Mouse (Mus musculus) embryonic facial prominence, embryonic 14.5 days (tissue): ENCODE results near the gene Clpx. TPM values are rescaled to one million over a fixed set of nuclear protein-coding genes. Genes with fewer than 3 reads are reported as not detected.
A peak's percentile ranks its signal among the peaks of the same experiment; 100 is the strongest.

Experiments used
- ATAC-seq: fragments of 200-750 bp; cut with Nextera tagmentation; 2 replicates; pipeline ENCODE4 v1.8.0; 2017; ENCODE audit warnings: low read depth, moderate number of reproducible peaks, moderate TSS enrichment
- DNase-seq: peaks from one replicate; pipeline ENCODE4 v3.0.0-alpha.2; 2015; ENCODE audit warnings: low spot score
- H3K27ac ChIP-seq: fragments of 300-500 bp; sonication (generic); replicated peaks from 2 replicates; pipeline ENCODE4 v1.5.1; 2014; ENCODE audit warnings: low read depth, mild to moderate bottlenecking, low read length, moderate library complexity
- H3K27me3 ChIP-seq: fragments of 300-500 bp; sonication (generic); replicated peaks from 2 replicates; pipeline ENCODE4 v1.6.1; 2014; ENCODE audit warnings: low read length; ENCODE audit not compliant: control insufficient read depth, insufficient read depth
- H3K36me3 ChIP-seq: fragments of 300-500 bp; sonication (generic); 2 replicates; pipeline ENCODE4 v1.6.1; 2014; ENCODE audit warnings: low read length, mixed read lengths; ENCODE audit not compliant: control insufficient read depth, insufficient read depth
- H3K4me1 ChIP-seq: fragments of 300-500 bp; sonication (generic); 2 replicates; pipeline ENCODE4 v1.6.1; 2014; ENCODE audit warnings: antibody characterized with exemption, low read length; ENCODE audit not compliant: control insufficient read depth, insufficient read depth
- H3K4me2 ChIP-seq: fragments of 300-500 bp; sonication (generic); 2 replicates; pipeline ENCODE4 v1.6.1; 2014; ENCODE audit warnings: low read depth, mild to moderate bottlenecking, low read length, moderate library complexity, mixed read lengths
- H3K4me3 ChIP-seq: fragments of 300-500 bp; sonication (generic); 2 replicates; pipeline ENCODE4 v1.5.1; 2014; ENCODE audit warnings: low read depth, mild to moderate bottlenecking, low read length
- H3K9ac ChIP-seq: fragments of 300-500 bp; sonication (generic); 2 replicates; pipeline ENCODE4 v1.6.1; 2014; ENCODE audit warnings: low read depth, mild to moderate bottlenecking, low read length, moderate library complexity, mixed read lengths
- H3K9me3 ChIP-seq: fragments of 300-500 bp; sonication (generic); 2 replicates; pipeline ENCODE4 v1.6.1; 2016; ENCODE audit warnings: low read length; ENCODE audit not compliant: control insufficient read depth
- WGBS: fragments of 180-500 bp; shearing (Covaris S2); extraction: QIAGEN DNeasy Blood & Tissue Kit; methylation state at CpG from one replicate; pipeline ENCODE4 v1.1.7; 2014; 5-methylcytosine and 5-hydroxymethylcytosine counted together
- polyA plus RNA-seq: library from polyadenylated mRNA; unstranded; fragments of >200 nt; fragmentation: Nextera tagmentation; extraction: Ambion mirVana; gene quantifications from 2 replicates; pipeline ENCODE4 v1.2.1, GENCODE M21; 2014

Gene Clpx
- polyA plus RNA-seq, 1 experiment from 2014 or later, result 55.8 TPM

DNA sequence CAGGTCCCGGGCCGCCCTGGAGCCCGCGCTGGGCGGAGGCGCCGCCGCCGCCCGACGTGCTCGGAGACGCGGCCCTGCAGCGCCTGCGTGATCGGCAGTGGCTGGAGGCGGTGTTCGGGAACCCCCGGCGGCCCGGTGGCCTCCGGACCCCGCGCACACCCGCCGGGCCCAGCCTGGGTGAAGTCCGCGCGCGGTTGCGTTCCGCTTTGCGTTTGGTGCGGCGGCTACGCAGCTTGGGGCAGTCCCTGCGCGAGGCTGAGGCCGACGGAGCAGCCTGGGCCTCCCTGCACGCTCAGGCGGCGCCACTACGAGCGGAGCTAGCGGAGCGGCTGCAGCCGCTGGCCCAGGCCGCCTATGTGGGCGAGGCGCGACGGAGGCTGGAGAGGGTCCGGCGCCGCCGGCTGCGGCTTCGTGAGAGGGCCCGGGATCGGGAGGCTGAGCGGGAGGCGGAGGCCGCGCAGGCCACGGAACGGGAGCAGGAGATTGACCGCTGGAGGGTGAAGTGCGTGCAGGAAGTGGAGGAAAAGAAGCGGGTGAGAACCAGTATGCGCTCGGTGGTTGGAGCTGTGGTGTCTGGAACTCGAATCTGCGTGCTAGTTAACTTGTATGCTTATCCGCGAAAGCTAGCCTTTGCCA, 52.5 kb downstream of the Clpx start:
- no peaks in the 10 kb centered on the region for H3K27me3 ChIP-seq
- H3K9me3 ChIP-seq, result no peaks in the 10 kb centered on the region
- peak overlapping the region; percentile 96 for H3K4me3 ChIP-seq
- H3K4me1 ChIP-seq, result peaks cover 9% of the 10 kb centered on the region
- ATAC-seq (peak; percentile 78), DNase-seq (peak; percentile 15)
- H3K27ac ChIP-seq, result peak overlapping the region; percentile 95
- no peaks in the 10 kb centered on the region for H3K36me3 ChIP-seq
- WGBS, result 1% methylated on average over 46 of the region's 77 CpGs
- H3K4me2 ChIP-seq, result peak overlapping the region; percentile 81
- peak overlapping the region; percentile 98 for H3K9ac ChIP-seq

DNA sequence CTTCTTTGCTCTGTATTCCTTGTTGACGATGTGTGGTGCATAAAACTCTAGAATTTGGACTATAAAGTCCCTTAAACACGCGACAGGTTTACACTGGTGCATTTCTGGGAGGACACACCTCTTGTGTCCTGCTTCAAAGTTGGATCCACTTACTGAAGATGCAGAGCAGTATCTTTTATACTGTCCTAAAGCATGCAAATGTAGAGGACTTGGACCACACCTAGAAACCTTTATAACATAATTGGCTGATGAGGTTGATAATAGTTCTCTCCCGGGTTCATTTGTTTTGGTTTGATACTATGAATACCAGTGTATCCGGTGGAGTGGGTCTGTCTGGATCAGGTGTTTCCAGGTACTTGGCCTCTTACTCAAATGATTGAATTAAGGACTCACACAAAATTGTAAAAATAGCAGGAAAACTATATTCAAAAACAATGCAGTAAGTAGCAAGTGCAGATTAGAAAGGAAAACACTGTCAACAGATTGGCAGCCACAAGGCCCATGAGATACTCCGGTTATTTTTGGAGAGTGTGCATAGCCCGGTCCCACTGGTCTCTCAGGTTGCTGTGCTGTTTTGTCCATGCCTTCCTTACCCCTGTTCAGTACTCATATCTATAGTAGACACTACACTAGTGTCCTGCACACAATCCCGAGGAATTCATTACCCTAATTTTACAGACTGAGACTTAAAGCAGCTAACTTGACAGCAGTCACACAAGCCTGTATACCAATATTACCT, 53.2 kb downstream of the Clpx start:
- WGBS, result 42% methylated on average over 8 of the region's 8 CpGs

DNA sequence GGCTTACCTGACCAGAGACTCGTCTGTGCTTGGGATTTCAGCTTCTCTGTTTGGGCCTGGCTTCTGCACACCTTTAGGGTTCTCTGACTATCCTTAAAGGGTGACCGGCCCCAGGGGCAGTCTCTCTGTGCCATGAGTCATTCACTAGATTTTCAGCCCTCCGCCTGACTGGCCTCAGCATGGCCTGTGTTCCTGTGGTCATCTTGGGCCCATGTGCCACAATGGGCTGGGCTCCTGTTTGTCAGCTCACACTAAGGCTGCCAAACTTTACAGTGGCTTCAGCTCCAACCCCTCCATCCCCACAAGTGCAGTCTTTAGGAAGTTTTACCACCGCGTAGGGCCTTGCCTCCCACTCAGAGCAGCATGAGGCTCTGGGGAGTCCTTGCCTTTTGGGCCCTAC, 59.2 kb downstream of the Clpx start:
- WGBS, result 92% methylated on average over 5 of the region's 5 CpGs
- H3K4me1 ChIP-seq, result no peaks in the 10 kb centered on the region; the same call in 1 of the 2 replicates
- no peaks in the 10 kb centered on the region for H3K9me3 ChIP-seq
- no peaks in the 10 kb centered on the region for H3K27me3 ChIP-seq
- no peak overlapping the region for H3K9ac ChIP-seq
- no peak overlapping the region for H3K4me3 ChIP-seq
- ATAC-seq, result no peak
- H3K4me2 ChIP-seq, result no peak overlapping the region
- DNase-seq, result no peak
- H3K36me3 ChIP-seq, result peaks cover 39% of the 10 kb centered on the region
- H3K27ac ChIP-seq, result no peak overlapping the region

More for the DNA sequence above, 53.2 kb downstream of the Clpx start:
- DNase-seq (no peak), ATAC-seq (no peak)
- Histone ChIP-seq H3K9ac (peak overlapping the region; percentile 98), H3K9me3 (no peaks in the 10 kb centered on the region), H3K4me2 (peak overlapping the region; percentile 81), H3K4me3 (peak overlapping the region; percentile 96), H3K4me1 (peaks cover 9% of the 10 kb centered on the region), H3K27me3 (no peaks in the 10 kb centered on the region), H3K27ac (peak overlapping the region; percentile 95), H3K36me3 (no peaks in the 10 kb centered on the region)

DNA sequence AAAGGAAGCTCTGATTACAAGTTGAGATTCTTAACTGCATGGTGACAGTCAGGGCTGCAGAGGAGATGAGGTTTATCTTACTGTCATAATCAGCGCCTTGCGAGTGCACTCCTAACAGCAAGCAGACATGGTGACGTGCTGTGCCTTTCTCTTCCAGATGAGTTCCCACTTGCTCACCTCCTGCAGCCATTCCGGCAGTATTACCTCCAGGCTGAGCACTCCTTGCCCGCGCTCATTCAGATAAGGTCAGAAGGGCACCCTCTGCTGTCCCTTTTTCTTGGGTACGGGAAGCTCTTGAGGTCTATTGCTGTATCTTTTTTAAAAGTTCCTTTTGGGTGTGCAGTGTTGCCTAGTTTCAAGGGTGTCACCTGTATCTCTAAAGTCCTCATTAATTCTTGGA, 62.5 kb downstream of the Clpx start:
- Histone ChIP-seq H3K27me3 (no peaks in the 10 kb centered on the region), H3K4me1 (no peaks in the 10 kb centered on the region), H3K9ac (no peak overlapping the region), H3K4me3 (no peak overlapping the region), H3K9me3 (no peaks in the 10 kb centered on the region), H3K4me2 (no peak overlapping the region), H3K27ac (no peak overlapping the region), H3K36me3 (peaks cover 69% of the 10 kb centered on the region)
- DNase-seq (no peak), ATAC-seq (no peak)
- WGBS, result 72% methylated on average over 7 of the region's 7 CpGs

DNA sequence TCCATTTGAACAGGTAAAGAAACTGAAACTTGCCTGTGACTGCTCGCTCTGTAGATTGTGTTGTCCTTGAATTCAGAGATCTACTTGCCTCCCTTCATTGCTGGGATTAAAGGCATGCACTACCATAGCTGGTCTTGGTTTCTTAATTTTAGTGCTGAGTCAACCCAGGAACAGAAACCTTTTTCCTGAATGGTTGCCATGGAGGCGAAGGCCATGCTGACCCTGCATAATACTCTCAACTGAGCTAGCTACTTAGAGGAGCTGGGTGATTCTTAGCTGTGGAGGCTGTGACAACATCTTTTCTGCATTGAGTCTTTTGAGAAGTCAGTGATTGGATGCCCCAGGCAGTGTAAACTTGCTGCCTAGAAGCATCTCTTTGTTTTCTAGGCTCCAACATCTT, 62.9 kb downstream of the Clpx start:
- no peak for DNase-seq
- 90% methylated on average over 2 of the region's 2 CpGs for WGBS

DNA sequence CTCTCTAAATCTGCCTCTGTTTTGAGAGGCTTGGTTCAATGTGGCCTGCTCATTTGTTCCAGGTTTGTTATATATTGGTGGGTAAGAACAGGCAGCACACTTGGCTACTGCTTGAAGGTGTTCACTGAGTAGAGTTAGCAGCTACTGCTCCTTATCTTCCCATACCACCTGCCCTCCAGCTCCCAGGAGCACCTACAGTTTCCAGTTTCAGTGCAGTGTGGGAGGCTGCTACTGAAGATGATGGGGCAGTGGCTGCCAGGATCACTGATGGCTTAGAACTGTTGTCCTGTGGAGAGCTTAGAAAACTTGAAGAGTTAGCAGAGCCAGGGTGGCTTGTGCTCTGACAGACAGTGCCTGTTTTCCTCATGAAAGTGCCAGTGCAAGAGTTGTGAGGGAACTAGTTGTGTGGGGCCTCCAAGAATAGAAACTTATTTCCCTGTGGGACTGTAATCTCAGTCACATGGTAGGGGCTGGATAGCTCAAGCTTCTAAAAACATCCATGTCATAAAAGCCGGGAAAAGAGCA, 65.0 kb downstream of the Clpx start:
- Histone ChIP-seq H3K4me3 (no peak overlapping the region), H3K4me2 (no peak overlapping the region), H3K36me3 (peaks cover 77% of the 10 kb centered on the region), H3K27me3 (no peaks in the 10 kb centered on the region), H3K9me3 (no peaks in the 10 kb centered on the region), H3K27ac (no peak overlapping the region), H3K9ac (no peak overlapping the region), H3K4me1 (no peaks in the 10 kb centered on the region)
- no peak for DNase-seq
- no peak for ATAC-seq
- WGBS, result 85% methylated on average over 1 of the region's 1 CpGs

More for the DNA sequence above, 62.9 kb downstream of the Clpx start:
- H3K27me3 ChIP-seq, result no peaks in the 10 kb centered on the region
- peaks cover 72% of the 10 kb centered on the region for H3K36me3 ChIP-seq
- no peaks in the 10 kb centered on the region for H3K9me3 ChIP-seq
- H3K4me2 ChIP-seq, result no peak overlapping the region
- ATAC-seq, result no peak
- H3K4me3 ChIP-seq, result no peak overlapping the region
- H3K4me1 ChIP-seq, result no peaks in the 10 kb centered on the region
- H3K9ac ChIP-seq, result no peak overlapping the region
- no peak overlapping the region for H3K27ac ChIP-seq

DNA sequence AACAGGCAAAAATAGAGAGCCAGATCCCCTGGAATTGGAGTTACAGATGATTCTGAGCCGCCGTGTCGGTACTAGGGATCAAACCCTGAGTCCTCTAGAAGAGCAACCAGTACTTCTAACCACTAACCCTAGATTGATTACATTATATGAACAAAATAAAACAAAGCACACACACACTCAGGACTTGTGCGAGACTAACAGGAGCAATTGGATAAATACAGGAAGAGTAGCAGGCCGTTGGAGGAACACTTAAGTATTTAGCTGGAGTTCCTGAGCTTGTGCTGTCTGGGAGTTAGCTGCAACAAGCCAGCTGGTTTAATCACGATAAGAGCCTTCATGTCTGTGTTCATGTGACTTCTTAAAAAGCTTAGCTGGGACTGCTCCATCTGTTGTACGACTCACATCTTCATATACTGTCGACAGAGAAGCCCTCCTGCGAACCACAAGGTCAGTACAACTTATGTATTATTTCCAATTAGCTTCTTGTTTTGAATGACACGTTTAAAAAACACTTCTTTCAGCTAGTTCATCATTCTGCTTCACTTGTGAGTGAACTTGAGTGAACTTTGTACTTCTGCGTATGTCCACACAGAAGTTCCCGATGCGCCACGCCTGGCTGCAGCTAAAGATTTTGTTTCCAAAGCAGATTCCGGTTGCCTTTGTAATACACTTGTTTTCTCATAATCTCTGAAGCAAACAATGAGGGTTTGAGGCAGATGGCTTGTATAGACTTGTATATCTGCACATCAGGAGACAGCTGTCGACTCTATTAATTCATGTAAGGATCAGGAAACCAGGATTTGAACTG, 66.8 kb downstream of the Clpx start, which contains the start of gene Ubap1l:
TSS of gene Ubap1l (plus strand) at position 401 of the 808 bp plus-strand sequence.
- Histone ChIP-seq H3K4me2 (no peak within 1 kb of the TSS), H3K9me3 (no peaks in the 10 kb centered on the region), H3K4me3 (no peak within 1 kb of the TSS), H3K27me3 (no peaks in the 10 kb centered on the region), H3K9ac (no peak within 1 kb of the TSS), H3K4me1 (no peaks in the 10 kb centered on the region), H3K27ac (no peak within 1 kb of the TSS), H3K36me3 (peaks cover 66% of the 10 kb centered on the region)
- no peak for ATAC-seq
- no peak for DNase-seq
- 83% methylated on average over 16 of the region's 16 CpGs for WGBS

DNA sequence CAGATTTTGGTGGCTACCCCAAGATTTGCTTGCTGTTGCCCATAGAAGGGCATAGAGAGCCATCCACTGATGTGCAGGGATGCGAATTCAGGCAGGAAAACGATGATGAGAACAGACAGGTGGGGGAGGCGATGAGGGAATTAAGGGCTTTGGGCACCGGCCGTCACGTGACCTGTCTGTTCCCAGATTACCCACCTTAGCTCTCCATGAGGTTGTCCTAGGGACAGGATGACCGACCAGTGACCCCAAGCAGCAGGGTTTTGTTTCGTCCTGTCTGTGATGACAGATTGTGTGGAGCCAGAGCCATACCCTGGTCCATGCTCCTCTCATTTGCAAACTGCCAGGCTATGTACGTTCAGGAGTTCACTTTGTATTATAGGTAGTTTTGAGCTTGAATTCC, 69.6 kb downstream of the Clpx start:
- Histone ChIP-seq H3K4me1 (no peaks in the 10 kb centered on the region), H3K9ac (no peak overlapping the region), H3K4me2 (no peak overlapping the region), H3K27me3 (no peaks in the 10 kb centered on the region), H3K36me3 (peaks cover 41% of the 10 kb centered on the region), H3K9me3 (no peaks in the 10 kb centered on the region), H3K4me3 (no peak overlapping the region), H3K27ac (no peak overlapping the region)
- ATAC-seq (peak; percentile 41; the same call in 1 of the 2 replicates), DNase-seq (peak; percentile 17)
- WGBS, result 51% methylated on average over 8 of the region's 9 CpGs
